Mouse (Mus musculus) erythroblast, embryonic 14.5 days (primary cell): ENCODE results near the gene Fkbp5.

Experiments
- GATA1 ChIP-seq: IDR thresholded peaks from 2 replicates; pipeline ENCODE4 v1.6.1; 2012; ENCODE audit warnings: low read length, inconsistent platforms, mixed read lengths
- TAL1 ChIP-seq: IDR thresholded peaks from 3 replicates; pipeline ENCODE4 v1.6.1; 2012; ENCODE audit warnings: low read length, inconsistent platforms, mixed read lengths

- no peak for TF ChIP-seq TAL1
- TF ChIP-seq GATA1 = no peak
Measured at GRCm38 (mm10) chr17:28523355-28524008, 6.2 kb upstream of the Fkbp5 start.
